Mouse (Mus musculus) right cerebral cortex, postnatal 10 days (tissue): Measurements from ENCODE around the gene Tmem107.

Experiments used
- DNase-seq, 2 experiments: peaks; one replicate each; pipeline ENCODE4 v3.0.0; 2021; ENCODE audit warnings: low spot score in 2 of 2

The Tmem107 gene

DNA sequence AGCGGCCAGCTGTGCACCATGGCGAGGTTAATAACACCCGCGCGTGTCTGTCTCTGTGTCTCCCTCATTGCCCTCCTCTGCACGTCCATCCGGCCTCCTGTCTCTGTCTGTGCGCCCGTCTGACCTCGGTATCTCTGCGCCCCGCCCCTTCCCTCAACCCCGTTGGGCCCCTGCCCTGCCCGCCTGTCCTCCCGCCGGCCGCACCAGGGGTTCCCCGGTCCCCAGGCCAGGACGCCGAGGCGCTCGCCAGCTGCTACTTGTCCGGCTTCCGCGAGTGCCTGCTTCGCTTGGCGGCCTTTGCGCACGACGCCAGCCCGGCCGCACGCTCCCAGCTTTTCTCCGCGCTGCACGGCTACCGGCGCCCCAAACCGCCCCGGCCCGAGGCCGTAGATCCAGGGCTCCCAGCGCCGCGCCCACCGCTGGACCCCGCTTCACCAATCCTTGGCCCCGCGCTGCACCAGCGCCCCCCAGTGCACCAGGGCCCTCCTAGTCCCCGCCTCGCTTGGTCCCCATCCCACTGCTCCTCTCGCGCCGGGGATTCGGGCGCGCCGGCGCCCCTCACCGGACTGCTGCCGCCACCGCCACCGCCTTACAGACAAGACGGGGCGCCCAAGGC, 51.8 kb downstream of the Tmem107 start, which contains the start of gene 9130213A22Rik:
Gene 9130213A22Rik, minus strand, starts transcription at position 254 of the 616 bp plus-strand sequence.
- peak; percentile 93 to 94 for DNase-seq
